Mouse (Mus musculus): ENCODE data around the gene Prkrip1. TPM values are rescaled to one million over a fixed set of nuclear protein-coding genes. Genes with fewer than 3 reads are reported as not detected.

The Prkrip1 gene
- total and polyA plus RNA-seq, 3 experiments: 55.1 to 84.1 TPM; not detected in 1

DNA sequence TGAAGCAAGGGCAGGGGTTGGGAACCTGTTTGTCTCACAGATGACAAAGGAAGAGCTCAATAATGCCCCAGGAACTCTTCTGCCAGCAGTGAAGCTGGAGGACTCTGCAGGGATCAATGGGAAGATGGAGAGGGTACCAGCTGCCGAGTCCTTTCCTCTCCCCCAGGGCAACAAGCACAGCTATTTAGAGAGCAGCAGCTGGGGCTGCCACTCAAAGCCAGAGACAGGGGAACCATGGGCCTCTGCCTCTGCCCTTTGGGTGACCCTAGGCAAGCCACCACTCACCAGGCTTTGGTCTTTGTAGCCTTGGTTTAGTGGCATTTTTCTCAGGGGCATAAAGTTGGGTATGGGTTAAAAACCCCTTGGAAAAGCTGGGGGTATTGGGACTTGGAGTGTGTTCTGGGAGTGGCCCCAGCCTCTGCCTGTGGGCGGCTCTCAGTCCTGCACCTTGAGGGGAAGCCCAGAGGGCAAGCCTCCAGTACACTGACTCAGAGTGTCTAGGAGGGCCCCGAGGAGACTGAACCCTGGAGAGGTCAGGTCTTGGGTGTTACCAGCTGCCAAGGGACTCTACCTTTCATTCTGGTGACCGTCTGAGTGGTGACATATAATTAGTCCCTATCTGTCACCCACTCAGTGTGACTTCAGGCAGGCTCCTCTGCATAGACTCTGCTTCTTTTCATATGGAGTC lies 31.7 kb upstream of the Prkrip1 start:
- no peak for DNase-seq (ENCODE audit: low read depth, low spot score)
- Histone ChIP-seq H3K36me3 (ENCODE audit: control insufficient read depth in 1 of 2, insufficient read depth in 2 of 2, low read length in 2 of 2) (no peaks in the 10 kb centered on the region), H3K9ac (ENCODE audit: control insufficient read depth, low read depth, low read length, poor library complexity, severe bottlenecking) (no peak overlapping the region), H3K9me3 (replicated peaks; ENCODE audit: insufficient read depth, low read length) (no peaks in the 10 kb centered on the region), H3K4me1 (ENCODE audit: control insufficient read depth in 1 of 2, insufficient read depth in 2 of 2, low read length in 2 of 2) (no peaks in the 10 kb centered on the region), H3K27me3 (ENCODE audit: control insufficient read depth in 1 of 2, insufficient read depth in 2 of 2, low read length in 2 of 2) (no peaks in the 10 kb centered on the region), H3K27ac (ENCODE audit: control insufficient read depth, low read depth, low read length) (no peak overlapping the region), H3K79me2 (ENCODE audit: control insufficient read depth, insufficient read depth, low read length, poor library complexity) (no peaks in the 10 kb centered on the region), H3K4me3 (ENCODE audit: control insufficient read depth in 1 of 2, insufficient read depth in 1 of 2, low read depth in 2 of 2, low read length in 2 of 2) (no peak overlapping the region)
- TF ChIP-seq POLR2AphosphoS2 (IDR thresholded peaks at IDR 0.05; ENCODE audit: low read length): no peak
- TF ChIP-seq HCFC1 (IDR thresholded peaks at IDR 0.05; ENCODE audit: low read depth, low read length): no peak
- no peak for TF ChIP-seq TCF12 (IDR thresholded peaks at IDR 0.05; ENCODE audit: low read depth, low read length)
- no peak for TF ChIP-seq TBP (IDR thresholded peaks at IDR 0.05; ENCODE audit: low read depth, low read length)
- no peak for TF ChIP-seq BHLHE40 (IDR thresholded peaks at IDR 0.05; ENCODE audit: borderline replicate concordance, low read depth, low read length)
- no peak for TF ChIP-seq SMC3 (IDR thresholded peaks at IDR 0.05; ENCODE audit: low read depth, low read length)
- no peak for TF ChIP-seq POLR2AphosphoS5 (IDR thresholded peaks at IDR 0.05; ENCODE audit: borderline replicate concordance, low read depth, low read length)

DNA sequence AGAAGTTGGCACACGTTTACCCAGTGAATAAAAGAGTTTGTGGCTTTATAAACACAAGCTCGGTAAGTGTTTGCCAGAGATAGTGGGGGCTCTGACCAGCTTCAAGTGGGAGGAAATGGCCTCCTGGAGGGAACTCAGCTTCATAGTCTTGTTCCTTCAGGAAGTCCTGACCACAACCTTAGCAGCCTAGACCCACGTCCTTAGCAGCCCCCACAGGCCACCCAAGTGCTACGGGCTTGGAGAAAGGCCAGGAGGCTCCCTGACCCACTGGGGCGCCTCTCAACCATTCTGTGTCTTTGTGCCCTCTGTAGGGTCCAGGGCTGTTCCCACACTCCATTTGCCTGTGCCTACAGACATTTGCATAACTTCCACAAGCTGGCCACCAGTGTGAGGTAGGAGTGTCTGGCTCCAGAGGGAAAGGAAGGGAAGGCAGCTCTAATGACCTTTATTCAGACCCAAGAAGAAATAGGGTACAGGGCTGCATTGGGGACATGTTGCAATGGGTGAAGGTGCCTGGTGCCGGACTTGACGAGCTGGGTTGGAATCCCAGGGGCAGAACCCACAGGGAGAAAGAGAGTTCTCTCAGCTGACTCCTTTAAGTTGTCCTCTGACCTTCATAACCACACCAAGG lies 27.6 kb upstream of the Prkrip1 start:
- no peak for DNase-seq (ENCODE audit: low read depth, low spot score)
- no peak overlapping the region for H3K4me3 ChIP-seq (ENCODE audit: control insufficient read depth in 1 of 2, insufficient read depth in 1 of 2, low read depth in 2 of 2, low read length in 2 of 2)
- no peak for TF ChIP-seq USF1 (IDR thresholded peaks at IDR 0.05; ENCODE audit: low read depth, low read length)
- no peak for TF ChIP-seq ETS1 (IDR thresholded peaks at IDR 0.05; ENCODE audit: low read depth, low read length)
- no peak for TF ChIP-seq CHD2 (IDR thresholded peaks at IDR 0.05; ENCODE audit: low read length)
- no peak for TF ChIP-seq MAZ (IDR thresholded peaks at IDR 0.05; ENCODE audit: low read depth, low read length)
- TF ChIP-seq RAD21 (IDR thresholded peaks at IDR 0.05; ENCODE audit: low read depth, low read length): no peak
- no peak for TF ChIP-seq E2F4 (IDR thresholded peaks at IDR 0.05; ENCODE audit: borderline replicate concordance, low read depth, low read length)
- TF ChIP-seq TAL1 (IDR thresholded peaks at IDR 0.05; ENCODE audit: low read length): no peak
- no peak for TF ChIP-seq POLR2AphosphoS2 (IDR thresholded peaks at IDR 0.05; ENCODE audit: low read length)
- no peak for TF ChIP-seq GATA1 (IDR thresholded peaks at IDR 0.05; ENCODE audit: low read depth, low read length)
- no peak for TF ChIP-seq CHD1 (IDR thresholded peaks at IDR 0.05; ENCODE audit: low read depth, low read length)
- H3K27me3 ChIP-seq (ENCODE audit: control insufficient read depth in 1 of 2, insufficient read depth in 2 of 2, low read length in 2 of 2): no peaks in the 10 kb centered on the region
- no peak overlapping the region for H3K9ac ChIP-seq (ENCODE audit: control insufficient read depth, low read depth, low read length, poor library complexity, severe bottlenecking)
- no peaks in the 10 kb centered on the region for H3K4me1 ChIP-seq (ENCODE audit: control insufficient read depth in 1 of 2, insufficient read depth in 2 of 2, low read length in 2 of 2)
- no peak overlapping the region for H3K27ac ChIP-seq (ENCODE audit: control insufficient read depth, low read depth, low read length)
- H3K36me3 ChIP-seq (ENCODE audit: control insufficient read depth in 1 of 2, insufficient read depth in 2 of 2, low read length in 2 of 2): no peaks in the 10 kb centered on the region
- H3K79me2 ChIP-seq (ENCODE audit: control insufficient read depth, insufficient read depth, low read length, poor library complexity): no peaks in the 10 kb centered on the region
- H3K9me3 ChIP-seq (replicated peaks; ENCODE audit: insufficient read depth, low read length): no peaks in the 10 kb centered on the region

Measured in MEL (cell line).